Mouse (Mus musculus): ENCODE measurements around the gene Cox17. TPM values are rescaled to one million over a fixed set of nuclear protein-coding genes. Genes with fewer than 3 reads are reported as not detected.
"Not testable (repeated sequence)": the region's sequence is repeated elsewhere in the genome, so short reads cannot be mapped to it uniquely, and the experiment has no call there.

The Cox17 gene
- total RNA-seq (2022): 100 to 1,000 TPM; 100 to 149 (median 127) TPM

DNA sequence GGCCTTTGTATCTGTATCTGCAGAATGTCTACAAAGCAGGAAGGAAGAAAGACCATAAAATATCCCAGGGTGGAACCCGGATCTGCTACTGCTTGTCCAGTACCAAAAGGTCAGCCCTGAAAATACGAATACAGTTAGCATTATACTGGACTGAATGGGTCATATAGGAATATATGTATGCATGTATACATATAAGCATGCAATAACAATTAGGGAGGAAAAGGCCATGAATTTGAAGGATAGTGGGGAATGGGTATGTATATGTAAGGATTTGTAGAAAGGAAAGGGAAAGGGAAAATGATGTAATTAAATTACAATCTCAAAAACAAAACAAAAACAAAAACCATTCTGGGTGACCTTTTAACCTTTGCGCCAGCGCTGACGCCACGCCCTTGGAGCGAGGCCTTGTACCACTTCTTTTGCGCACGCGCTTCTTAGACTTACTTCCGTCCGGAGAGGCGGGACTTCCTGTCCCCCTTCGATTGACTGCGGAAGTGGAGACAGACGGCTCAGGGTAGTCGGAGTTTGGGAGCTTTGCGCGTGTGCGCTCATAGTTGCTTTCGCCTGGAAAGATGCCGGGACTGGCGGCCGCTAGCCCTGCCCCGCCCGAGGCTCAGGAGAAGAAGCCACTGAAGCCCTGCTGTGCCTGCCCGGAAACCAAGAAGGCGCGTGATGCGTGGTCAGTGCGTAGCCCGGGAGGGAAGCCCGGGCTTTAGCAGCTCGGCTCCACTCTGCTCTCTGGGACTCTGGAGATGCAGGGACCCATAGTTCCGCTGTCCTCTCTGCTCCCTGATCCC lies at the start of gene Cox17, which contains the start of gene Gm21987:
Cox17 (plus strand) TSS at position 463 of the 797 bp plus-strand sequence.
Gm21987 (plus strand) TSS at position 512 of the 797 bp plus-strand sequence.
- DNase-seq (ENCODE audit: low spot score in 2 of 2): peak; percentile 78 to 95

DNA sequence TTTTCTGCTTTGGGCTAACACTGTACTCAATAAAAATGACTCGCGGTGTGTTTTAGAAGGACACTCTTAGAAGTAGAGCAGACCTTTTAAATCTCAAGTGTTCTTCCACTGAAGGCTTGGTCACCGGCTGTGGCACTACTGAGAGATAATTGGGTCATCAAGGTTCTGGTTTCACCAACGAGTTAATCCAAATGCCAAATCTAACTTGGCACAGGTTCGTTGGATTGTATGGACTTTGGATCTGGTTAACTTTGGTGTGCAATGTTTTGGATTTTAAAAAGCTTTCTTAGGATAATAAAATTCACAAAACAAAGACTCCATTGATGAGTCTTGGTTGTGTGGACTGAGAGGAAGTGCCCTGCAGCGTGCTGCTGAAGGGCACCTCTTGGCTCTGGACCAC lies 48.4 kb upstream of the Cox17 start:
- no peak for DNase-seq (ENCODE audit: low spot score in 2 of 2)

DNA sequence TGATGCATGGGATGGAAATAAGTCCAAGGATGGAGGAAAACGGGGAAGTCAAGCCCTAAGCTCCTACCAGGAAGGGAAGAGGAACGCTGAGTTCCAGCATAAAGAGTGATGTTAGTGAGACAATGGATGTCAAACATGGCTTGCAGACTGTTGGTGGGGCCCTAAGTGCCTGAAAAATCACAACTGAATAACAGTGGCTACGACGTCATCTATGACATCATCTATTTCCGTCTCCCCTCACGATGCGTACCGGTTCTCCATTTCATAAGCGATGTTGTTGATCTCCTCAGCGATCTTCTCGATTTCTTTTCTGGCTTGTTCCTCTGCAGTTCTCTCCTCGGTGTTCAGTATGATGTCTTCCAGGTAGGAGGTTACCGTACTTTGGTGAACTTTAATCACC lies 44.4 kb upstream of the Cox17 start:
- no peak for DNase-seq (ENCODE audit: low spot score in 2 of 2)

DNA sequence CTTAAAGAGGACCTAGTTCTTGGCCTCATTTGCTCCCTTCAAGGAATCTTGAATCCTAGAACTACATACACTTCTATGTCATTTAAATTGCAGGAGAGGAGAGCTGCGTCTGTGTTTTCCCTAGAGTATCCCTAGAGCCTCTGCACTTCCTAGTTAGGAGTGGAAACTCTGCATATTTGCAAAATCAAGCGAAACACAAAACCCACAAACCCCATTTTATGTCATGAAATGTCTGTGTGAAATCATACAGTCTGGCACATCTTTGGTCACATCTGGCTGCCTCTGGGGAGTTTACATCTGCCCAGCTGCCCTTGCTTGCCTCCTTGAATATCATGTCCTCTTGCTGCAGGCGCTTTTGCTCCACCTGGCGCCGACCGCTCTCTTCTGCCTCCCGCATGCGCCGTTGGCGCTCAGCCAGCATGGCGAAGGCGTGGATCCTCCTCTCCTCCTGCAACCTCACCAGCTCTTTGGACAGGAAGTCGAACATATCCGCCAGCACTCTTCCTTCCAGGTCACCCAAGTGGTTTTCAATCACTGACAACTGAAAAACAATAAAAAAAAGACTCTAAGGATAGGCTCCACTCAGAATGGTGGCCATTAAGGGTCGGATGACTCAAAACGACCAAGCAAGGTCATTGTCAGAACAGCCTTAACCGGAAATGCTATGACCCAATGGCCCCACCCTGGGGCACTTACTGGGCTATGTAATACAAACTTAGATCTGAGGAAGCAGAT lies 42.2 kb upstream of the Cox17 start:
- no peak for DNase-seq (ENCODE audit: low spot score in 2 of 2)

DNA sequence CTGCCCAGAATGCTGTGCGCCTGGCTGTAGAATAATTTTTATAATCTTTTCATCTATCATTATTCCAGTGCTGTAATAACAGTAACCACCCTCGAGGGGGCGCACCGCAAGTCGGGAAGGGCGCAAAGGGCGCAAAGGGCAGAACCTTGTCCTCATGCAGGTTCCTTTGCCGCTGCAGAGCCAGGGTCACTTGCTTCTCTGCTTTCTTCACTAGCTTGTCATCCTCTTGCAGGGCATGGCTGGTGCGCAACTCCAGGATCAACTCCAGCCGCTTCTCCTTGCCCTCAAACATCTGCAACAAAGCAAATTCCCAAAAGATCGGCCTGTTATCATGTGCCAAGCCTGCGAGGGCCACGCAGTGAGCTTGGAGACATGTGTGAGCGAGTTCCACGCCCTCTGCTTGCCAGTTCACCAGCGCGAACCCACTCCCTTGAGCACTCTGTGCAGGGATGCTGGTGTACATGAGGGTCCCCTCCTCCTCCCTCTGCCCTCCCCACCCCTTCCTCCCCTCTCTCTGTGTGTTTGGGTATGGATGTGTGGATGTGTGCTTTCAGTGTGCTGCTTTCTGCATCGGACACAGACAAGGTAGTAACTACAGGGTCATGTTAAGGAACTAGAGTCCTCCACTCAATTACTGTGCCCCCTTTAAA lies 40.1 kb upstream of the Cox17 start:
- DNase-seq (ENCODE audit: low spot score in 2 of 2): no peak

DNA sequence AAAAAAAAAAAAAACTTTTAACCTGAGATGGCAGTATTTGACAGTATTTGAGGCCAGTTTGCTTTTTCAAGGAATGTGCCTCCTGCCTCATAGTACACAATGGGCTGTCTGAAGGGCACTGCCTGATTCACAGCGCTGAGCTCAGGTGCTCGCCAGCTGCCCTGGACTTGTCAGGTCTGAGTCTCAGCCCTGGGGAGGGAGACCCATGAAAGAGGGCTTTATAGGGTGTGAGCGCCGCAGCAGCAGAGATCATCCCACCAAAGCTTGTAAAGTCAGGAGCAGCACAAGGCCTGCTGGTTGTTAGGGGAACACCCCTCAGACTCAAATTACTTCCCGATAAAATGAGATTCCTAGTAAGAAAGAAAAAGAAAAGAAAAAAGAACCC lies 39.6 kb upstream of the Cox17 start:
- DNase-seq (ENCODE audit: low spot score in 2 of 2): no peak

DNA sequence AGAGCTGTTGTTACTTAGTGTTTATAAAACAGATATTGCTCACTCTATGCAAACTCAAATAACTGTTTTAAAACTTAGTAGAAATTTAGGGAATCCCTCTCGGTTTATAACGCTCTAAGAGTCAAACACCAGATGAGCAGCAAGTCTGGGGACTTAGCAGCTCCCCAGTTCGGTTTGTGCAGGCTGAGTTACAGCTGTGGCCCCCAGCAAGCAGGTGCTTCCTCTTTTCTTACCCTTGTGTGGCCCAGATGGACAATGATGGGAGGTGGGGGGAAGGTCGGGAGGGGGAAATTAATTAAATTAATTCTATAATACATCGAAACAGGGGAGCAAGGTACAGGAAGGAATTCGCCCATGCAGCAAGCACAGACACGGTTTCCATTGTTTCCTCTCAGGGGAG lies 39.1 kb upstream of the Cox17 start:
- no peak for DNase-seq (ENCODE audit: low spot score in 2 of 2)

DNA sequence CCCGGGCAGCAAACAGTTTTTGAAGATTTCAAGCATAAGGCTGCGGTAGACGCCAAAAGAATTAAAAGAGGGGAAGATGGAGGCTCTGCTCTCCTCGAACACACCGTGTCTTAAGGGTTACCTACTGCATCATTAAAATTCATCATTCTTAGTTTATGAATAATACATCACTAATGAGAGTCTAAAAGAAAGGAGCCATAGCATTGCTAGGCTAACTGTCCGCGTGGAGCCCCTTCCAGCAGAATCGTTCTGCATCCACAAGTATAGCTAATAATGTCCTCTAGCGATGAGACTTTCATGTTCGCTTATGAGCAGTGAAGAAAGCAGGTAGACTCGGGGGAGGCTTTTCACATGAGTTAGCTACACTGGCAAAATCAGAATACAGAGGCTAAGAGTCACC lies 38.6 kb upstream of the Cox17 start:
- no peak for DNase-seq (ENCODE audit: low spot score in 2 of 2)

DNA sequence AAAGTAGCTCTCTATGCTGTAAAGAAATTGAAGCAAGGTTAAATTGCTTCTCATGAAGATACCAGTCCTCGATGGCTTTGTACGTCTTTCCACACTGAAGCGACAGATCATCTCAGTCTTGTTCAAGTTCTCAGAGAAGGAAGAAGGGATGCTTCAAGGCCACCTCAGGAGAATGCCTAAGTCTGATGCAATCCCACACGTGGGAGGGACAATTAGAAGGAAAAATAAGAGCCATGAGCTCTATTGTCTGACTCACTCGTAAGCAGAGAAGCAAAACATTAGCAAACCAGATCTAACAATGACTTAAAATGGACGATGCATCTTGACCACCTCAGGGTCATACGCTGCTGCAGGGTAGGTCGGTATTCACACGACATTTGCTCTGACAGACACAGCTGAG lies 28.3 kb upstream of the Cox17 start:
- DNase-seq (ENCODE audit: low spot score in 2 of 2): no peak

DNA sequence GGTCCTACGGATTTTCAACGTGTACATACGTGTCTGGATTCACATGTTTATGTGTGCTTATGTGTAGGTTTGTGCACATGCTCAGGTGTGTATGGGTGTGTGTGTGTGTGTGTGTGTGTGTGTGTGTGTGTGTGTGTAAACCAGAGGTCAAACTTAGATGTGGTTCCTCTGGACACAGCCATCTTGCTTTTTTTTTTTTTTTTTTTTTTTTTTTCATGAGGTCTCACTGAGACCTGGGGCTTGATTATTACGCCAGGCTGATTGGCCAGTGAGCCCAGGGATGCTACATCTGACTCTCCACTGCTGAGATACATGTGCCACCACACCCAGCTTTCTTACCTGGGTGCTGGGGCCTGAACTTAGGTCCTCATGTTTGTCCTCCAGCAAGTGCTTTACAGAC lies 27.7 kb upstream of the Cox17 start:
- DNase-seq (ENCODE audit: low spot score in 2 of 2): no peak

DNA sequence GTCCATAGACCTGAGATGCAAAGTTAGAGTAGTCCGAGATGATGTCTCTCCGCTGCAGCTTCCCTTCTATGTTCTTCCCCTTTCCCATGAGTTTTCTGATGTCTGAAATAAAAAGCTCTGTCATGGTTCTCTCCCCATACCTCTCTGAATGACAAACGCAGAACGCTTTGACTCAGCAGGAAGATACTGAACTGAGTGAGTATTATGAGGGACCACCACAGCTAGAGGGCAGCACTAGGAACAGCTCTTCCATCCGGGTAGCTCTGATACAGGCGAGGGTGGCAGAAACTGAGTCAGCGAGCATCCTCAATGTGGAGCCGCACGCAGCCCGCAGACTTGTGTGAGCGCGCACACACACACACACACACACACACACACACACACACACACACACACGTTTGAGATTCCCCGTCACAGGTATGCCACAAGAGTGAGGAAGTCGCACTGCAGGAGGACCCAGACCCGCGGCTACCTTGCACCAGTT lies 25.3 kb upstream of the Cox17 start:
- peak; percentile 18 to 48 for DNase-seq (ENCODE audit: low spot score in 2 of 2)

DNA sequence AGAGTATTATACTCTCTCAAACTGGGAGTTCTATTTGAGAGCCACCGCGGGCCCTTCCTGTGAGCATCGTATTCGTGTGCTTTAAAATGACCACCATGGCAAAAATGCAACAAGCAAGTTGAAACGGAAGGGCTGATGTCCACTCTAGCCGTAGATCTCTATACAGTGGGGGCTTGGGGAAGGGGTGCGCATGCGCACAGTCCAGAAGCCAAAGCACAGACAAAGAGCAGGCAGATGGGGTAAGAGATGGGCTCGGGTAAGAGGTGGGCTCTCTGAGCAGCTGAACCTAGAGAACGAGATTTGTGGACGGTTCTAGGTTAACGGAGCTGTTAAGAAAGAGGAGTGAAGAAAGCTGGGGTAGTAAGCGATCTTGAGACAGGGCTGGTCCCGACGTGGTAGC lies 22.5 kb upstream of the Cox17 start:
- no peak for DNase-seq (ENCODE audit: low spot score in 2 of 2)

DNA sequence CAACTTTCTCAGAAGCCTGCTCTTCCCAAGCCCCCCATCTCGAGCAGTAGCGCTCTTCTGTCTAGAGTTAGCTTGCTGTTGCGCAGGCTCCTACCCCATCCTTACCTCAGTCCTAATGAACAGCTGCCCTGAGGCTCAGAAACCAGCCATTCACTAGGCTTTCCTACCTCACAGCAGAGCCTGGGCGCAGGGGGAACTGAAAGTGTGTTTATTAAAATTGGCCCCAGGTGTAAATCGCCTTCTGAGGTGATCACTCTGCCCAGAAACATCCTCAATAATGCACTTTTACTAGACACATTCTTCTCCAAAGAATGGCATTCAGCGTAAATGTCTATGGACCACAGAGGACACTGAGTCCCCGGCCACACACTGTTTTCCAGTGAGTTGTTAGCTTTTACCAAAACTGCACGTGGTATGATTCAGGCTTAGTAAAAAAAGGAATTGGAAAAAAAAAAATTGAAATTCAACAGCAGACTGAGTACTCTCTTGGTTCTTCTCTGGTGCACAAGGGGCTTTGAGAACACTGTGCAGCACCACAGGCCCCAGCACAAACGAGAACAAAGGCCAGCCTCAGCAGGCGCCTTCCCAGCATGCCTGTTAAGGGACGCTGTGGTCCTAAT lies 19.9 kb upstream of the Cox17 start:
- no peak for DNase-seq (ENCODE audit: low spot score in 2 of 2)

DNA sequence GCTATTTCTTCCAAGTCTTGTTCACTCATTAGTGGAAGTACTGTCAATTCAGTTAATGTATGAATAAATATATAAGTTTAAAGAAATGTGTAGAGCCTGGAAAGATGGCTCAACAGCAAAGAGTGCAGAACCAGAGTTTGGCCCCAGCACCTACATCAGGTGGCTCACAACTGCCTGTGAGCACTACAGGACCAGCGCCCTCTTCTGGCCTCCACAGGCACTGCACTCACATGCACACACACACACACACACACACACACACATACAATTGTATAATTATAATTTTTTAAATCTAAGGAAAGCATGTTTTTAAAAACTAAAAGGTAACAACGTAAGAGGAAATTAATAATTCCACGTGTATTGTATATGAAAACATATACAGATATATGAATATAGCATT lies 17.5 kb upstream of the Cox17 start:
- no peak for DNase-seq (ENCODE audit: low spot score in 2 of 2)

DNA sequence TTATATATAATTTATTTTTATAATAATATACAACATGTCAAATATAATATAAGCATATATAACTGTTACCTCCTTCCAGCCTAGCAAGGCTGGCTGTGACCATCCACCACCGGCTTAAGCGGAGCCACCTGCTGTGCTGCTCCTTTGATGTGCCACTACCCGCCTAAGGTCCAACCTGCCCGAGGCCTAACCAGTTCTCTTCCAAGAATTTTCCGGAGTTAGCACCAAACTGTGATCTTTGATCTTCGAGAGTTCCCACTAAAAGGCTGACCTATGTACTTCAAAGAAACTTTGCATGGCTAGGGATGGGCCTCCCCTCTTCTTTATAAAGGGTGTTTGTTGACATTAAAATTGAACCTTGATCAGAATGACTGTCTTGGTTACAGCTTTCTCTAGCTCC lies 12.4 kb upstream of the Cox17 start:
- DNase-seq (ENCODE audit: low spot score in 2 of 2): no peak

DNA sequence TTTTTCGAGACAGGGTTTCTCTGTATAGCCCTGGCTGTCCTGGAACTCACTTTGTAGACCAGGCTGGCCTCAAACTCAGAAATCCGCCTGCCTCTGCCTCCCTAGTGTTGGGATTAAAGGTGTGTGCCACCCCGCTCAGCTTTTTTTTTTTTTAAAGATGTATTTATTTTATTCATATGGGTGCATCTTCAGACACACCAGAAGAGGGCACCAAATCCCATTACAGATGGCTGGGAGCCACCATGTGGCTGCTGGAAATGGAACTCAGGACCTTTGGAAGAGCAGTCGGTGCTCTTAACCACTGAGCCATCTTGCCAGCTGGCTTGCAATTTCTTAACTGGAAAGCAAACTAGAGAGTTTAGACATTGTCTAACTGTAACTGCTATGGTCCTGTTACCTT lies 8.7 kb upstream of the Cox17 start:
- not testable (repeated sequence) for DNase-seq (ENCODE audit: low spot score in 2 of 2)

DNA sequence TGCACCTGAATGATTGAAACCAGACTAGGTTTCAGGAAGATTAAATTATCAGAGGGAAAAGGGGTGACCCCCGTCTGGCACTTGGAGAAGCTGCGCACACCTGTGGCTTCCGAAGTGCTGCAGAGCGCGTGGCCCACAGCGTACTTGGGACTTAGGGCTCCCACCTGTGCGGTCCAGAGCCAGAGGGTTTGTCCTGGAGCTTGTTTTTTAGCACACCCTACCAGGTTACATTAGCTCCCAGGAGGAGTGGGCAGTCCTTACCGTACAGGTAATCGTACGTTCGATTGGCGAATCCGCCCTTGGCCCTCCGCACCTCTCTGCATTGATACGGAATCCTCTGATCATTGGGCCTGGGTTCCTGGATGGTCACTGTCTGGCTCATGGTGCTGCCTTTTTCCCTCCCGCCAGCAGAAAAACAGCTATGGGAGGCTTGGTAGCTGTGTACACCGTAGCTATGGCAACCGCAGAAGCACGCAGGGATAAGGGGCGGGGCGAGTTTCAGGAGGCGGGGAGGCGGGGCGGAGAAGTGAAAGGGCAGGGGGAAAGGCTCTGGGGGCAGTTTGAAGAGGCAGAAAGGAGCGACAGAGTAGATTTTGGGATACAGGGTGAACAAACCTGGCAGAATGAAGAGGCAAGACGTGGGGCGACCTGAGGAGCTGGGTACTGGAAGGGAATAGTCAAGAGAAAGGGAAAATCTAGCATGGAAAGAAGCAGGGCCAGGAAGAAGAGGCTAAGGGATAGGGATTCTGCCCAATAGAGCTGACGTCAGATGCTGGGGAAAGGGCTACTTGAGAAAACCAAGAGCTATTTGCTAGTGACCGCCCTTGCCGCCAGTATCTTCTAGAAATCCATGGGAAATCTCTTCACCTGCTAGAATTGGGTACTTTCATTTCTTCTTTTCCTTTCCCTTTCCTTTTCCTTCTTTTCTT lies 5.1 kb upstream of the Cox17 start, which contains the start of gene Maats1:
Maats1 (minus strand) TSS at position 748 of the 929 bp plus-strand sequence.
- DNase-seq (ENCODE audit: low spot score in 2 of 2): peak; percentile 42 to 58

DNA sequence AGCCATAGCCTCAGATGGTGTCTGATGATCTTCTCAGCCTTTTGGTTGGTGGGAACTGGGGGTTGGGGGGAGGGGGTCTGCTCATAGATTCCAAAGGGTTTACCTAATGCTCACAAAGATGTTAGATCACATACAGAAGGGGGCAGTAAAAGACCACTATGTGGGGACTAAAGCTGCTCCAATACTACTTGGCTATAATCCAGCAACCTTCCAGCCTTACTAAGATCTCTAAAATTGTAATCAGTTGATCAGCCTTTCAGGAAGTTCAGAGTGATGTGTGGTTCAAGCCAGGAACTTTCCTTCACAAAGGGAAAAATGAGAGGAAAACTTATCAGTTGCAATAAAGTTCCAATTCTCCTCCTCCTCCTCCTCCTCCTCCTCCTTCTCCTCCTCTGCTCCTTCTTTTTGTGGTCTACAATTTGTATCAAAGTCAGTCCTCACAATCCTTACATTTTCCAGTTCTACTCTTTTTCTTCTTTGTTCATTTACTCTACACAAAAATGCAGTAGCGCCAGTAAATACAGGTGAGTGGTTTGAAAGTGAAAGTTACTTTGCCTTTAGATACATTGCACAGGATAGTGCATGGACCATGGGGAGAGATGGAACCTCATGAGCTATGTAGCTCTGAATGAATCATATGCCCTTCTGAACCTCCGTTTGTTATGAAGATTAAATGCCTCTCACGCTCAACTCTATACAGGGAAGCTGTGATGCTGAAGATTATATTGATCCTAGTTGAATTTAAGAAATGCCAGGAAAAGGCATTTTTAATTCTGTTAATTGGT lies 1.7 kb upstream of the Cox17 start:
- DNase-seq (ENCODE audit: low spot score in 2 of 2): no peak

DNA sequence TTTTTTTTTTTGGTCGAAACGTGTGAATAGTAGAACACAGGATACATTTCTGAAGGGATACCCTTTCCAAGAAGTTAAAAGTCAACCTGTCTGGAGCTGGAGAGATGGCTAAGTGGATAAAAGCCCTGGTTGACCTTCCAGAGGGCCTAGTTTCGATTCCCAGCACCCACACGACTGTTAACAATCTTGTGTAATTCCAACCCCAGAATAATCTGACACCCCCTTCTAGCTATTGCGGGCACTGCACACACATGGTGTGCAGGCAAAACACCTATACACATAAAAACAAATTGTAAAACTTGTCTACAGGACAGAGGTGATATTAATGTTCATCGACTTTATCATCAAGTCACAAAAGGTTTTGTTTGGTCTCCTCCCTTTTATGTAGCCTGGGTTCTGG lies 797 bp downstream of the Cox17 start:
- DNase-seq (ENCODE audit: low spot score in 2 of 2): no peak

Measured in left cerebral cortex, adult 8-10 months (tissue).